Mouse (Mus musculus) bone marrow, adult 2 months (tissue): ENCODE data around the gene Bag1.

Experiments
- CTCF ChIP-seq: fragments of 200-500 bp; IDR thresholded peaks from 2 replicates; pipeline ENCODE4 v1.5.1; 2011; ENCODE audit warnings: low read length, control low read depth; ENCODE audit not compliant: control insufficient read depth, insufficient read depth
- POLR2A ChIP-seq: fragments of 200-500 bp; IDR thresholded peaks from 2 replicates; pipeline ENCODE4 v1.6.1; 2011; ENCODE audit warnings: low read depth, mild to moderate bottlenecking, control low read depth, low read length, borderline replicate concordance; ENCODE audit not compliant: control insufficient read depth

GRCm38 (mm10) chr4:40916592-40917155 lies 31.4 kb downstream of the Bag1 start:
- TF ChIP-seq CTCF (no peak), POLR2A (no peak)
